Mouse (Mus musculus) forebrain, embryonic 10.5 days (tissue): ENCODE data around the gene Dab1. TPM values are rescaled to one million over a fixed set of nuclear protein-coding genes. Genes with fewer than 3 reads are reported as not detected.

Experiments
- DNase-seq: peaks from one replicate; pipeline ENCODE4 v3.0.0-alpha.2; 2017; ENCODE audit warnings: low spot score; ENCODE audit errors: extremely low spot score
- H3K27ac ChIP-seq: fragments of 300-500 bp; sonication (generic); 2 replicates; pipeline ENCODE4 v1.5.1; 2016; ENCODE audit warnings: mild to moderate bottlenecking
- H3K27me3 ChIP-seq: fragments of 300-500 bp; sonication (generic); 2 replicates; pipeline ENCODE4 v1.6.1; 2016; ENCODE audit warnings: mild to moderate bottlenecking; ENCODE audit not compliant: poor library complexity, severe bottlenecking
- H3K36me3 ChIP-seq: fragments of 300-500 bp; sonication (generic); replicated peaks from 2 replicates; pipeline ENCODE4 v1.6.1; 2016; ENCODE audit warnings: mild to moderate bottlenecking, moderate library complexity
- H3K4me1 ChIP-seq: fragments of 300-500 bp; sonication (generic); 2 replicates; pipeline ENCODE4 v1.6.1; 2016
- H3K4me3 ChIP-seq: fragments of 300-500 bp; sonication (generic); 2 replicates; pipeline ENCODE4 v1.5.1; 2016; ENCODE audit warnings: mild to moderate bottlenecking, moderate library complexity
- H3K9me3 ChIP-seq: fragments of 300-500 bp; sonication (generic); 2 replicates; pipeline ENCODE4 v1.6.1; 2016; ENCODE audit warnings: mild to moderate bottlenecking, moderate library complexity
- WGBS: fragments of 180-500 bp; shearing (Covaris S2); methylation state at CpG from one replicate; pipeline ENCODE4 v1.1.7; 2016; 5-methylcytosine and 5-hydroxymethylcytosine counted together
- polyA plus RNA-seq: library from polyadenylated mRNA; unstranded; fragments of >200 nt; fragmentation: Nextera tagmentation; extraction: Ambion mirVana; gene quantifications from 2 replicates; pipeline ENCODE4 v1.2.1, GENCODE M21; 2016

Gene Dab1
- polyA plus RNA-seq, 1 experiment from 2014 or later, result 26.4 TPM

DNA sequence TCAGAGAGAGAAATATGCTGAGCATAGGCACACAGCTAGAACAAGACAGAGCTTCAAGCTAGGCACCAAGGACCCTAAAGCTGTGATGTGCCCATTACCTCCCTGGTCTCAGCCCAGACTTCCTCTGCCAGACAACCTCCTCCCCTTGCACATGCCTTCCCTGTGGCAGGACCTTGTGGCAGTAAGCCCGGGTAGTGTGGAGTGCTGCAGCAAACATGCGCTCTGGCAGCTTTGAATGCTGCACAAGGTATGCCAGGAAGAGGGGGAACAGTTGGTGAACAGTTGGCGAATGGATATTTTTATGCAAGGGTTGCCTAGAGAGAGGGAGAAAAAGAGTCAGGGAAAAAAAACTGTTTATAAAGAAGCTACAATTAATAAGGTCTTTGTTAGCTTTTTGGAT is 262.5 kb downstream of the Dab1 start:
- Histone ChIP-seq H3K27me3 (no peaks in the 10 kb centered on the region), H3K27ac (no peak overlapping the region), H3K36me3 (no peaks in the 10 kb centered on the region), H3K4me3 (no peak overlapping the region), H3K9me3 (no peaks in the 10 kb centered on the region), H3K4me1 (peaks cover 13% of the 10 kb centered on the region)
- DNase-seq, result no peak
- WGBS, result 75% methylated on average over 3 of the region's 3 CpGs

DNA sequence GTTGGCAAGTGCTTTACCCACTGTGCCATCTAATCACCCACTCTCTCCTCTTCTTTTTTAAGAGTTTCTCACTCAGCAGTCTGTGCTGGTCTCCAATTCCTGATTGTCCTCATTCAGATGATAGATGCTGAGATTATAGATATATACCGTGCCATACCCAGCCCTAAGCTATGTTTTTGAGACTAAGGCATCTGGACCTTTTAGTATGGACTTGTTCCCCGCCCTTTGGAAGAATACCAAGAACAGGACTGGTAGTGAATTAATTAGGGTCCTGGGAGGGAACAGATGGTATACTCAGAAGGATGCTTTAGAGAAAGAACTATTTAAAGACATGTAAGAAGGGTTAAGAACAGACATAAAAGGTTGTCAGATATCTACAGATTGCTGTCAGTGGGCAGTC is 268.9 kb downstream of the Dab1 start:
- Histone ChIP-seq H3K36me3 (no peaks in the 10 kb centered on the region), H3K4me1 (no peaks in the 10 kb centered on the region), H3K4me3 (no peak overlapping the region), H3K9me3 (no peaks in the 10 kb centered on the region), H3K27me3 (no peaks in the 10 kb centered on the region), H3K27ac (no peak overlapping the region)
- 89% methylated on average over 2 of the region's 2 CpGs for WGBS
- no peak for DNase-seq

DNA sequence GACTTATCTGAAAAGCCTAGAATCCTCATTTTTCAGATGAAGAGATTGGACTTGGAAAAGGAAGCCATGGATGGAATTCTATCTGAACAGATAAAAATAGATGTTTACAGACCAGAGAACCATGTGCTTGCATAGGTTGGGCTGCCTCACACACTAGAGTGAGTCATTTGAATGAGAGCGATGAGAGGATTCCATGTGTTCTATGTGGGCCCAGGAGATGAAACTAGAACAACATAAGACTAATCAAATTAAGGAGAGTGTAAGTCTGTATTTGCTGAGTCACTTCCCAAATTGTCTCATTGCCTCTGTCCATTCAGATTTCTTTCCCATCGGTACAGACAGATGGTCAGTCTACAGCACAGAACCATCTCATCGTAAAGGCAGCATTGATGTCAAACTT is 270.0 kb downstream of the Dab1 start:
- Histone ChIP-seq H3K9me3 (no peaks in the 10 kb centered on the region), H3K27ac (no peak overlapping the region), H3K4me1 (no peaks in the 10 kb centered on the region), H3K36me3 (no peaks in the 10 kb centered on the region), H3K27me3 (no peaks in the 10 kb centered on the region), H3K4me3 (no peak overlapping the region)
- DNase-seq, result no peak
- 98% methylated on average over 3 of the region's 3 CpGs for WGBS

DNA sequence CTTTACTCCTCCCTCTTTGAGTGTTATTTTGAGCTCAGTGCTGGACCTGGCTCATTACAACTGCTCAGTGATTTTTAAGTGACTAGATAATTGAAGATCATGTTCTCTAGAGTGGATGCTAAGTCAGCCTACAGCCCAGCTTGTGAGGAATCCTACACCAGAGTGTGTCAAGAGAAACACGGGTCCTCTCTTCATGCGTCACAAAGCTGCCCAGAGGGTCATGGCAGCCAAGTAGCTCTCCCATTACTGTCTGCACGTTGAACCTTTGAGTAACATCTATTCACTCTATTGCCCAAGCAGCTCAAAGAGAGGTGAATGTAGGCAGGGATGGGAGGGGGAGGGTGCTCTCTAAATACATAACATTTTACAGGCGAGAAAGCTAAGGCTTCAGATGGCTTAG is 277.6 kb downstream of the Dab1 start:
- Histone ChIP-seq H3K4me1 (no peaks in the 10 kb centered on the region), H3K4me3 (no peak overlapping the region), H3K9me3 (no peaks in the 10 kb centered on the region), H3K27ac (no peak overlapping the region), H3K36me3 (no peaks in the 10 kb centered on the region), H3K27me3 (no peaks in the 10 kb centered on the region)
- no peak for DNase-seq
- 85% methylated on average over 4 of the region's 4 CpGs for WGBS

DNA sequence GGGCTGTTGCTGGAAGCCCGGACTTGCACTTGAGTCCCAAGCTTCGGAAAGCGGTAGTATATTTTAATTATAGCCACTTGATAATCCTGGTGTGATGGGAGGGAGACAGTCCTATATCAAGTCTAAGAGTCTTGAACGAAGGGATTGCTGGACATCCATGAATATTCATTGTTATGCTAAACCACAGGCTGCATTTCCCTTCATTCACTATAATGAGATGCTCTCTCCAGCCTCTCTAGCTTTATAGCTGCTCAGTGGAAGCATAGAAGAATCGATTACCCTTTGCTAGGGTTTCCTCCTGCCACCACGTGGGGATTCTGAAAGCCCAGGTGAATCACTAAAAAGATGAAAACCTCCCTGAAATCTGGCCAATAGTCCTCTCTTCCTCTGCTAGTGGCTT is 278.5 kb downstream of the Dab1 start:
- Histone ChIP-seq H3K9me3 (no peaks in the 10 kb centered on the region), H3K27me3 (no peaks in the 10 kb centered on the region), H3K36me3 (no peaks in the 10 kb centered on the region), H3K27ac (no peak overlapping the region), H3K4me3 (no peak overlapping the region), H3K4me1 (no peaks in the 10 kb centered on the region)
- WGBS, result 82% methylated on average over 6 of the region's 6 CpGs
- DNase-seq, result no peak

DNA sequence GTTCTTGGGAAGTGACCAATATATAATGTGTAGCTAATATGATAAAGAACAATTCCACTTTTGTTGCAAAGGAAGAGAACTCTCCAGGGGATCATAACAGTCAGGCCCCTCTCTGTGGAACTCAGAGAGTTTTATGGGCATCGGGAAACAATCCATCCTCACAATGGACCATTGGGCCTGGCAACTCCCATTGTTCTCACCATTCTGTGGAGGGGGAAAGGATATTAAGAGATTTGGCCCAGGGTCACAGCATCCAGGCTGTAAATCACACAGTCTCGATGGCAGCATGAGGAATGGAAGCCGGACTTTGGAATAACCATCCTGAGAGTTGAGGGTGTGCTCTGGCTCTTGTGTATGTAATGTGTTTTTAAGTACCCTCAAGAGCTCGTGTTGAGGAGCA is 292.3 kb downstream of the Dab1 start:
- Histone ChIP-seq H3K9me3 (no peaks in the 10 kb centered on the region), H3K27ac (no peak overlapping the region), H3K4me1 (peaks cover 4% of the 10 kb centered on the region; the same call in 1 of the 2 replicates), H3K27me3 (no peaks in the 10 kb centered on the region), H3K36me3 (no peaks in the 10 kb centered on the region), H3K4me3 (no peak overlapping the region)
- WGBS, result 72% methylated on average over 4 of the region's 4 CpGs
- no peak for DNase-seq

DNA sequence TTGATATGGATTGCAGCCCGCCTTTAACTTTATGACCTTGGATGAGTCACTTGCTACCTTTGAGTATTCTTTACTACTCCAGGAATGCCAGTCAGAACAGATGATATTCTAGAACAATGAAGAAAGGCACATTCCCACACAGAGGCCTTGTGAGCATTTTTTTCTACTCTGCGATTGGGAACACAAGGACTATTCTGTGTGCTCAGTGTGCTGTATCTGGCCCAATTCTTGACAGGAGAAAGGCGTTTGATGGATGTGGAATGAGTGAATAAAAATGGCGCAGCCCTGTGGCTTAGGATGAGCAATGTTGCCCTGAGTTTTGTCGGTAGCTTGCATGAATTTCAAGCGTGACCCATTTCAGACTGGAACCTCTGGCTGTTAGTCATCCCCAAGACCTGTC is 292.9 kb downstream of the Dab1 start:
- Histone ChIP-seq H3K4me1 (peaks cover 4% of the 10 kb centered on the region; the same call in 1 of the 2 replicates), H3K36me3 (no peaks in the 10 kb centered on the region), H3K9me3 (no peaks in the 10 kb centered on the region), H3K27me3 (no peaks in the 10 kb centered on the region), H3K27ac (no peak overlapping the region), H3K4me3 (no peak overlapping the region)
- DNase-seq, result no peak
- WGBS, result 89% methylated on average over 6 of the region's 6 CpGs

DNA sequence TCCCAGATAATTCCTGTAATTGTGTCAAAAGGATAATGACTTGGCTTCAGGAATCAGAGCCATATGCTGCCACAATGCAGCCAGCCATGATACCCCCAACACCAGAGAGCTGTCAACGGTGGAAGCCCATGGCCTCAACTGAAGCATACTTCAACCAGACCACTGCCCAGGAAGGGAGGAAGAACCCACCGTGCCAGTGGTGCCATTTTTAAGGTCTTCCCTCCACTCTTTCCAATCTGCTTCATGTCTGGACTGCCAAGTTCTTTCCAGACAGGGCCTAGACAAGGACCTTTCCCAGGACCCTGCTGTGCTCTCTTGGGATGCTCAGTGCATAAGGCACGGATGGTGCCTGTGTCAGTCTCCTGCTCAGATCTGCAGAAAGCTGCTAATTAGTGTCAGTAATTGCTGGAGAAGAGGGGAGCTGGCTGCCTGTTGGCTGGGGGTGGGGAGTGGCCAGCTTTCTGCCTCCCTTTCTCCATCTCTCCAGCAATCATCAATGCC is 303.3 kb downstream of the Dab1 start:
- Histone ChIP-seq H3K36me3 (no peaks in the 10 kb centered on the region), H3K27ac (no peak overlapping the region), H3K9me3 (no peaks in the 10 kb centered on the region), H3K4me1 (peaks cover 22% of the 10 kb centered on the region), H3K4me3 (no peak overlapping the region), H3K27me3 (peaks cover under 1% of the 10 kb centered on the region; the same call in 1 of the 2 replicates)
- WGBS, result 52% methylated on average over 3 of the region's 3 CpGs
- DNase-seq, result no peak

DNA sequence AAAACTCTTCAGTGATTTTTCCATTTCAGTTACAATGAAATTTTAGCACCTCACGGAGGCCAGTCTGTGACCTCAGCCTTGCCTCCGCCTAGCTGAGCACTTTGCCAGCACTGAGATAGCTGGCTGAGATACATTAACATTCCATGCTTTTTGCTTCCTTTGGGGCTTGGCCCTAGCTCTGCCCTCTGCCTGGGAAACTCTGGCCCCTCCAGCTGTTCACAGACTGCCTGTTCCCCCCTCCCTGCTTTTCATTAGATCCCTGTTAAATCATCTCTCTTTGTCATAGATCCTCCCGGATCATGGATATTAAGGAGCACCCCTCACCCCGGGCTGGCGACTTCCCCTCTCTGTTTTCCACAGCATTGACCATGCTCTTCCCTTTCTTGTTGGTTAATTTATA is 307.5 kb downstream of the Dab1 start:
- no peaks in the 10 kb centered on the region for H3K36me3 ChIP-seq
- H3K9me3 ChIP-seq, result no peaks in the 10 kb centered on the region
- no peak for DNase-seq
- 55% methylated on average over 5 of the region's 5 CpGs for WGBS
- no peak overlapping the region for H3K4me3 ChIP-seq
- H3K4me1 ChIP-seq, result peaks cover 59% of the 10 kb centered on the region
- H3K27ac ChIP-seq, result no peak overlapping the region
- peaks cover 17% of the 10 kb centered on the region; the same call in 1 of the 2 replicates for H3K27me3 ChIP-seq

DNA sequence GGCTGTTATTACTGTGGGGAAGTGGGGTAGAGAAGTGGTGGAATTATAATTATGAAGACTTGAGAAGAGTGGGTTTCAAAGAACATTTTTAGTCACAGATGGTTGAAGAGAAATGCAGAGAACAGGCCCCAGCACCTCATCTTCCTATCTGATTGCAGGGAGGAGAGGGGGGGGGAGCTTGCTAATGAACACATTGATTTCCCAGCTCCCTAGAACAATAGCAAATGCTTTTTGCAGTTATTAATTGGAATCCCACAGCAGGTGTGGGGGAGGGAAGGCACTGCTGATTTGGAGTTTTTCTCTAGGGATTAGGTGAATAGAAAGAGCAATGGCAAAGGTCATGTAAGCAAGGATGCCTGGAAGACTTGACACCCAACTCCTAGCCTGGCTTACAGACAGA is 310.5 kb downstream of the Dab1 start:
- no peak overlapping the region for H3K4me3 ChIP-seq
- H3K4me1 ChIP-seq, result peaks cover 61% of the 10 kb centered on the region
- H3K27me3 ChIP-seq, result peaks cover 18% of the 10 kb centered on the region; the same call in 1 of the 2 replicates
- H3K27ac ChIP-seq, result peak overlapping the region; percentile 68
- H3K9me3 ChIP-seq, result no peaks in the 10 kb centered on the region
- no peaks in the 10 kb centered on the region for H3K36me3 ChIP-seq
- no peak for DNase-seq

DNA sequence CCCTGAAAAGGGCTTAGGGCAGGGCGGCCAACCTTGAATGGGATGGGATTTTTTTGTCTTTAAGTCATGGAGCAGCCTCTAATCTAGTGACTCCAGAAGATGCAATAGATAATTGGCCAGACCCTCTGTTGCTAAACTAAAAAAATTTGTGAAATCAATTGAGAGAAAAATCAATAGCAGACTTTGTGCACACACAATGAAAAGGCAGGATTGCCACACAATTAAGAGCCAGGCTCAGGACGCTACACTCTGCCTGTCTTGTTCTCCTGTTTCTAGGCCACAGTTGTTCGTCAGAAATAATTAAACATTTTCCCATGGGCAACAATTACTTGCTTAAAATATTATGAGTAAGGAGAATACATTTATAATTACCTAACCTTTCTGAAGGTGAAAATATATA is 315.2 kb downstream of the Dab1 start:
- 63% methylated on average over 3 of the region's 3 CpGs for WGBS

DNA sequence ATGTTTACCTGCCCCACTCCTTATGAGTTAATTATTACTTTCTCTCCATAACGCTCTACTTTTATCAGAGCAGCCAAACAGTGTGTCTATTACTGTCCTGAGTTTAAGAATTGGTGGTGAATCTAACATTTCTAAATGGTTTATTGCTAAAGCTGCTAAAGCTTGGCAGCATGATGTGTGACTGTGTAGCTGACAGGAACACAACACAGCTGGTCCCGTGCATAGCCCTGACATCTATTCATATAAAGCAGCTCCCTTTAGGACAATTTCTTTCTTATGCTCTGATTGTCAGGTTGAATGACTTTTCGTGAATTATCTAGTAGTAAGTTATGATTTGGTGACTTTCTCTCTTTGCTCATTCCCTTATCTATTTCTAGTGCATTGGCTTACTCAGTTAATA is 329.1 kb downstream of the Dab1 start:
- Histone ChIP-seq H3K27me3 (no peaks in the 10 kb centered on the region), H3K4me1 (peaks cover 11% of the 10 kb centered on the region), H3K9me3 (no peaks in the 10 kb centered on the region), H3K36me3 (no peaks in the 10 kb centered on the region), H3K27ac (no peak overlapping the region), H3K4me3 (no peak overlapping the region)
- no peak for DNase-seq
- 90% methylated on average over 3 of the region's 3 CpGs for WGBS

More for the DNA sequence above, 315.2 kb downstream of the Dab1 start:
- Histone ChIP-seq H3K27ac (no peak overlapping the region), H3K4me1 (peaks cover 34% of the 10 kb centered on the region), H3K4me3 (no peak overlapping the region), H3K27me3 (peaks cover 9% of the 10 kb centered on the region; the same call in 1 of the 2 replicates), H3K36me3 (no peaks in the 10 kb centered on the region), H3K9me3 (no peaks in the 10 kb centered on the region)
- DNase-seq, result no peak

DNA sequence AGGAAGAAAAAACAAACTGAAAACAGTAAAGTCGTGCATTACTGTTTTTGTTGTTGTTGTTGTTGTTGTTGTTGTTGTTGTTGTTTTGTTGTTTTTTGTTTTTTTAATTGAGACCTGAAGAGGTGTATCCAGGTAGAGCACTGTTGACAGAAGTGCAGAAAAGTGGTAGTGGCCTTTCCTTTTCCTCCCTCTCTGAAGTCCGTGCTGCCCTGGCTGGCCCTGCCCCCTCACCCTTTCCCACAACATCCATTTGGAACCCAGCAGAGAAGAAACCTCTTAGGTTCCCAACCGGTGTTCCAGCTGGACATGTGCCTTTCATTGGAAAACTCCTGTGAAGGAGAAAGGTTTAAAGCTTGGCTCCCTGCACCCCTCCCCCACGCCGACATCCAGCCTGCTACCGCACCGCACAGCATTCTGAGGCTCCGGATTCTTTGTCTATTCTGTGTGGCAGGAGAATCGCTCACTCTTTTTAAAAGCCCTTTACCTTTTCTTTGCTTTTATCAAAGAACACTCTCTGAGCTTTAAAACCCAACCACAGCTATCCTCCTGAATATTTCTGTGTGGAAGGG is 334.6 kb downstream of the Dab1 start:
- H3K27me3 ChIP-seq, result no peaks in the 10 kb centered on the region
- WGBS, result 20% methylated on average over 9 of the region's 9 CpGs
- H3K4me1 ChIP-seq, result peaks cover 16% of the 10 kb centered on the region
- peak; percentile 24 for DNase-seq
- H3K9me3 ChIP-seq, result no peaks in the 10 kb centered on the region
- no peaks in the 10 kb centered on the region for H3K36me3 ChIP-seq
- peak overlapping the region; percentile 66 for H3K27ac ChIP-seq
- H3K4me3 ChIP-seq, result 0 out of 2 replicates have a peak overlapping the region, but pooled peaks have one; percentile 16
